Mouse (Mus musculus): ENCODE results near the gene Yipf2.

Gene Yipf2

DNA sequence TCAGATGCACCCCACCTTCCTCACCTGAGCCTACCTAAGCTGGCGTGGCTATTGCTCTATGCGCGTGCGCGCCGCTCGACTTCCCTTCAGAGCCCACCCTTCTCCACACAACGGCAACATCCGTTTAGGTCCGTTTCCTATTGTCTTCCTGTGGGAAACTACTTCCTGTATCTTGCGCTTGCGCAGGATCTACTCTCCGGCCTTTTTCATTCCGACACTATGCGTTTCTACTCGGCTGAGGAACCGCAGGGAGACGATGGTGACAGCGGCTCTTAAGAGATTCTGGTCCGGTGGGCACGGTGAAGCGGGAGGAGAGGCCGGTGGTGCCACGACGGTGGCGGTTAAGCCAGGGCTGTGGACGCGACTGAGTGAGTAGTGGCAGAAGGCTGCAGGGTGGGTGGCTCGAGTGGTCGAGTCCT lies at the start of gene Yipf2, which contains the start of gene Timm29:
Gene Yipf2, minus strand, starts transcription at position 126 of the 419 bp plus-strand sequence.
Gene Timm29, plus strand, starts transcription at position 20 of the 419 bp plus-strand sequence.
- CTCF ChIA-PET, result interaction anchor here (1.5 kb wide), 1 partner anchor 46 kb away, joined by 3 read pairs; the partner anchor contains the start of gene Carm1

DNA sequence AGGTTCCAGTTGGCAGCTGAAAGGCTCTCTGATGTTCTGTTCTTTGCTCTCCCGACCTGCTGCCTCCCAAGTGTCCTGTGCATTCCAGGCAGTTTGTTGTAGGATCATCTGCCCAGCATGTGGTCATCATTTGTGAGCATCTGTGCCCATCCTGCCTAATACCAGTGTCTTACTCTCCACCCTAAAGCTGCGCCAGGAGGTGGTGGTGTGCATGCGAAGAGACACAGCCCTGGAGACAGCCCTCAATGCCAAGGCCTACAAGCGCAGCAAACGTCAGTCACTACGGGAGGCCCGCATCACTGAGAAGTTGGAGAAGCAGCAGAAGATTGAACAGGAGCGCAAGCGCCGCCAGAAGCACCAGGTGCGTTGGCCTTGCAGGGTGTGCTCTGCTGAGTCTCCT lies 46.4 kb upstream of the Yipf2 start:
- CTCF ChIA-PET, result no interaction called here

DNA sequence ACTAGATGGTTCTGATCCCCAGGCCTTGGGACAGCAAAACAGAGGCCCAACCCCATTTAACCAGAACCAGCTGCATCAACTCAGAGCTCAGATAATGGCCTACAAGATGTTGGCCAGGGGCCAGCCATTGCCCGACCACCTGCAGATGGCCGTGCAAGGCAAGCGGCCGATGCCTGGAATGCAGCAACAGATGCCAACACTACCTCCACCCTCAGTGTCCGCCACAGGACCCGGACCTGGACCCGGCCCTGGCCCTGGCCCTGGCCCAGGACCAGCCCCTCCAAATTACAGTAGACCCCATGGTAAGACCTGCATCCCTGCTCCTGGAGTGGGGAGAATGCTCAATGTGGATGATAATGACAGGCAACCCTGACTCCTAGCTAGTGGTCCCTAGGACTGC lies 43.0 kb upstream of the Yipf2 start:
- CTCF ChIA-PET, result no interaction called here

DNA sequence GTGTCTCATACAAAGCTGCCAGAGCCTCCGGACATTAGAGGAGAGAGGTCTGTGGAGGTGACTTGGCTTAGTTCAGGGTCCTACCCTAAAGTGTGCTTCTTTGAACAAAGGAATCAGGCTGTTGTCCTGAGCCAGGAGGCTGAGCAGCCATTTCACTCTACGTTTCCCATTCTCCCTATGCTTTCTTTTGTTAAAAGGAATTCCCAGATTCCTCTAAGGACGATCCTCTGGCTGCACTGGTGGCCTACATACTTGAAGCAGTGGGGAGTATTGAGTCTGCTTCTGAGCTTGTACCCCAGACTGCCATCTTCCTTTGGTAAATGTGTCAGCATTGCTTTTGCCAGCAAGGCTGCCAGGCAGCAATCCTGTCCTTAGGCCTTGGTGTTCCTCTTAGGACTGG lies 40.5 kb upstream of the Yipf2 start:
- CTCF ChIA-PET, result no interaction called here

DNA sequence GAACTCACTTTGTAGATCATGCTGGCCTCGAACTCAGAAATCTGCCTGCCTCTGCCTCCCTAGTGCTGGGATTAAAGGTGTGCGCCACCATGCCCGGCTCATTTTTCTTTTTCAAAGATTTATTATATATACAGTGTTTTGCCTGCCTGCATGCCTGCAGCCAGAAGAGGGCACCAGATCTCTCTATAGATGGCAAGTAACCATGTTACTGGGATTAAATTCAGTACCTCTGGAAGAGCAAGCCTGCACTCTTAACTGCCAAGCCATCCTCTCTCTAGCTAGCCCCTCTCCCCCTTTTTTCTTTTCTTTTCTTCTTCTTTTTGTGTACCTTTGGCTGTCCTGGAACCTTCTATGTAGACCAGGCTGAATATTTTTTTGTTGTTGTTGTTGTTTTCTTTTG lies 38.0 kb upstream of the Yipf2 start:
- CTCF ChIA-PET, result no interaction called here

DNA sequence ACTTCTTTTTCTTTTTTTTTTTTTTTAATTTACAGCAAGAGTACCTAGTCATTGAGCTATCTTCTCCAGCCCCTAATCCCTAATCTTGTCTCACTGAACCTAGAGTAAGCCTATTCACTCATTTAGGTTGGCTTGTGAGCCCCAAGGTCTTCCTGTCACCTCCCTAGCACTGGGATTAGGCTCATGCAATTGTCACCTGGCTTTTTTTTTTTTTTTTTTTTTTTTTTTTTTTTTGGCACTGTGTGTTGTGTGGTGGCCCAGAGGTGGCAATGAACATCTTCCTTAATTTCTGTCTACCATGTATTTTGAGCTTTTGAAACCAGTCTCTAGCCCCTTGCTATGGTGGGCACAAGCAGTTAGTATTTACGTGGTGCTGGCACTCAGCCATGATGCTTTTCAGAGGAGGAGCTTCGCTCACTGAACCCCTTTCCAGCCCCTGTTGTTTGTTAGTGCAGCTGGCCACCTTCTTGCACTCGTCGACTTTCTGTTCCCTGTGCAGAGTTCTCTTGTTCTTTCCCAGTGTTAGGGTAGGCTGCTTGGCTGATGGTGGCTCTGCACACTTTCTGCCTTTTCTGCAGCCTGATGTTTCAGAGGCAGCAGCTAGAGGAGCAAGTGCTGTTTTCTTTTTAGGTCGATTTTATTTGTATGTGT lies 34.6 kb upstream of the Yipf2 start:
- CTCF ChIA-PET, result interaction anchor here (0.6 to 1.6 kb wide), 5 partner anchors 11 to 106 kb away, joined by 3 to 9 read pairs (median 3); no protein-coding TSS in a partner anchor

DNA sequence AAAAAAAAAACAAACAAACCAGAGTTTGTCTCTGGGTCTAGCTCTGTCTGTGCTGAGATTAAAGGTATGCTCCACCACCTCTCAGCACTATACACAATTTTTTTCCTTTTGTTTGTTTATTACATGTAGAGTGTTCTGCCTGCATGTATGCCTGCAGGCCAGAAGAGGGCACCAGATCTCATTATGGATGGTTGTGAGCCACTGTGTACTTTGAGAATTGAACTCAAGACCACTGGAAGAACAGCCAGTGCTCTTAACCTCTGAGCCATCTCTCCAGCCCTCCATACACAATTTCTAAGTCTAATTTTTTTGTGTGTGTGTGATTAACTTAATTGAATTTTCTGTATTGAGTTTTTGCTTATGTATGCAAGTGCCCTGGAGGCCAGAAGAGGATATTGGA lies 33.9 kb upstream of the Yipf2 start:
- CTCF ChIA-PET, result interaction anchor here (1.6 kb wide), 1 partner anchor 25 kb away, joined by 4 read pairs; no protein-coding TSS in a partner anchor

DNA sequence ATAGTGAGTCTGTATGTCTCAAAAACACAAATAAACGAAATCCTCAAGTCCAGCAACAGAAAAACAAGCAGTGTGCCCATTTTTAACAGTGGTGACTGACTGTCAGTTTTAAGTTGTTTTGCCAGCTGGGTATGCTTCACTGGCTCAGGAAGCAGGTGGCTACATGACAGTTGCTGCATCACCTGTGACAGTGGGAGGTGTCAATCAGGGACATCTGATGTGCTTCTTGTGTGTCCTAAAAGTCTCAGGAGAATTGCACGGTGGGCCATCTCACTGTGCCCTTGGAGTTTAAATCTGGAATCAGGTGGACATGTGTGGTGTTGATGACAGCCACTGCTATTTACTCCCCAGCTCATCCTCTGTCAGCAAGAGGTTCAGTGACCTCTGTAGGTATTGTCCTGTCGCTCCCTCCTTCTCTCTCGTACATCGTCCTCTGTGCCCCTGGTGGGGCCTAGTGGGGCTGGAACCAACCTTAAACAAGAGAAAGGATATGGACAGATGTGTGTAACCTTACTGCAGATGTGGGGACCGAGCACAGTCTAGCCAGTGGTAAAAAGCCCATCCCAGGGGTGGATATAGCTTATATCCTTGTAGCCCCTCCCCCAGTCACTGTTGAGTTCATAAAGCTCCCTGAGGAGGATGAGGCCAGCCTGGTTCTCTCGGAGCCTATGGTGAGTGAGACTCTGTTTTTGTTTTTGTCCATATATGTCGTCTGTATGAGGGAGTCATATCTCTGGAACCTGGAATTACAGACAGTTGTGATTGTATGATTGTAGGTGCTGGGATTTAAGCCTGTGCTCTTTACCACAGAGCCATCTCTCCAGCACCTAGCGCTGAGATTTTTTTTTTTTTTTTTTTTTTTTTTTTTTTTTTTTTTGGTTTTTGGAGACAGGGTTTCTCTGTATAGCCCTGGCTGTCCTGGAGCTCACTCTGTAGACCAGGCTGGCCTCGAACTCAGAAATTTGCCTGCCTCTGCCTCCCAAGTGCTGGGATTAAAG lies 33.0 kb upstream of the Yipf2 start:
- CTCF ChIA-PET, result interaction anchor here (0.5 kb wide), 1 partner anchor 23 kb away, joined by 4 read pairs; no protein-coding TSS in a partner anchor

DNA sequence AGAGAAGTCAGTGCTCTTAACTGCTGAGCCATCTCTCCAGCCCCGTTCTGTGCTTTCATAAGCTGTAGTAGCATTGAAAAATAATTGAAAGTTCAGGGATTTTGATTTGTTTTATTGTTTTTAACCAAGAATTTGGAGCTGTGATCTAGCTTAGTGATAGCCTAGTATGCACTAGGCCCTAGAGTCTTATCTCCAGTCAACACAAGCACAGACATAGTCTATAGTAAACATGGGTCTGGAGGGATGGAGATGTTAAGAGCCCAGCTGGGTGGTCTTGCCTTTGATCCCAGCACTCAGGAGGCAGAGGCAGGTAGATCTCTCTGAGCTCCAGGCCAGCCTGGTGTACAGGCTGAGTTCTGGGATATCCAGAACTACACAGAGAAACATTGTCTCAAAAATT lies 30.0 kb upstream of the Yipf2 start:
- CTCF ChIA-PET, result no interaction called here

DNA sequence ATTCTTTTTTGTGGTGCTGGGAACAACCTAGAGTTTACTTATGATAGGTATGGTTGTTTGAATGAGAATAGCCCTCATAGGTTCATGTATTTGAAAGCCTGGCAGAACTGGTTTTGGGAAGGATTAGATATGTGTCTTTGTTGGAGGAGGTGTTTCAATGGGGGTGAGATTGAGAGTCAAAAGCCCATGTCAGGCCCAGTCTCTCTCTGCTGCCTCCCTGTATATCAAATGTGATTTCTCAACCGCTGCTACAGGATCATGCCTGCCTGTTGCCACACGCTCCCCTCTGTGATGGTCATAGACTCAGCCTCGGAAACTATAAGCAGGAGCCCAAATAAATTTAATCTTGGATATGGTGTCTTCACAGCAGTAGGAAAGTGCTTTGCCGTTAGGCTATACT lies 27.6 kb upstream of the Yipf2 start:
- CTCF ChIA-PET, result no interaction called here

DNA sequence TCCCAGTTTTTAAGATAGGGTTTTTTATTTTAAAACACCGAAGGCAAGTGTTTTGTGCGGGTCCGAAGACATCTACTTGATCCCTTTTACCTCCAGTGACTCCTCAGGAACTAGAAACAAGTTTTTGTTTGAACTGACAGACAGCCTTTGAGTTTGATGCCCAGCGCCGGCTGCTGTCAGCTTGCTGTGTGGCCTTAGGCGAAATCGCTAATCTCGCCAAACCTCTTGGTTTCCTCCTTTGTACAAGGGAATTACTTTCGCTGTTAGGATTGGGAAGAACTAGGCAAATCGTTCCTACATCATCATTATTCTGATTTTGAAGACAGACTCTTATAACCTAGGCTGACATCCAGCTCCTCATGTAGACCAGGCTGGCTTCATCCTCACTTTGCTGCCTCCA lies 24.4 kb upstream of the Yipf2 start:
- CTCF ChIA-PET, result interaction anchor here (1.0 kb wide), 1 partner anchor 10 kb away, joined by 3 read pairs; no protein-coding TSS in a partner anchor

DNA sequence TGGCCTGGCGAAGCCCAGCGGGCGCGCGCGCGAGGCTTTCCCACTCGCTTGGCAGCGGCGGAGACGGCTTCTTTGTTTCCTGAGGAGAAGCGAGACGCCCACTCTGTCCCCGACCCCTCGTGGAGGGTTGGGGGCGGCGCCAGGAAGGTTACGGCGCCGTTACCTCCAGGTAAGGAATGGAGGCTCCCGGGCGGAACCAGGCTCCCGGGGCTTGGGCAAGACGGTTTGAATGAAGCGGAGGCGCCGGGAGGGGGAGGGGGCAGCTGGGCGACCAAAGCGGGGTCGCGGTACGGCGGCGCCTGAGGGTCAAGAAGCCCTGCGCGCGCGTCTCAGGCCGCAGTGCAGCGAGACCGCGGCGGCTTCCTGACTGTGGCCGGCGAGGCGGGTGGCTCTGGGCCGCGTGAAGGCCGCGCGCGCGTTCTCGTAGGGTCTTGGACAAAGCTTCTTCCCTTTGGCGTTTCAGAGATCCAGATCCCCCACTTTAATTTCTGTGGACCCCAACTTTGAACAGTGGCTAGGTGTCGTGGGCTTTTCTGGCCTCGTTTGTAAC lies 23.7 kb upstream of the Yipf2 start:
- CTCF ChIA-PET, result interaction anchor here (0.6 to 1.0 kb wide), 2 partner anchors 11 to 249 kb away, joined by 3 read pairs; no protein-coding TSS in a partner anchor

DNA sequence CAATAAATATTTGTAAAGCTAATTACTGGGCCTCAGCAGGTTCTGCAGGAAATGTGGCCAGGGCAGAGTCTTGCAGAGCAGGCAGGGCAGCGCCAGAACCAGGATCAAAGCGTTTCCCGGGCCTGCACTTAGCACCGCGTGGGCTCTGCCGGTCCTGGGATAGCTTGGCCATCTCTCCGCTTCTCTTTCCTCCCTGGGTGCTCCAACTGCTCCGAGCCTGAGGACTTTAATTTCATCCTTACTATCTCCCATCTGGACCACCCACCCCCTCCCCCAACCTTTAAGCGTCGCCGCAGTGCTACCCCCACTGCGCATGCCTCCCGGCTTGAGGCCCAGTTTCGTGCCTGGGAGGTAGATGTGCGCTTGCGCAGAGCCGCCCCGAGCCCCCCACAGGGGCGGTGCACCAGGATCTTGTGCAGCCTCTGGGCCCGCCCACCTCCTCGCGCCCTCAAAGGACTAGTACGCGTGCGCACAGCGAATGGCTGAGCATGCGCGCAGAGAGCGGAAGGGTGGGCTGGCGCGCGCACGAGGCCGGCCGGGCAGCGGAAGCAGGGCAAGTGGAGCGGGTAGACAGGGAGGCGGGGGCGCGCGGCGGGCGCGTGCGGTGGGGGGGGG lies 23.1 kb upstream of the Yipf2 start, which contains the start of gene Smarca4:
Gene Smarca4, plus strand, starts transcription at position 553 of the 615 bp plus-strand sequence.
- CTCF ChIA-PET, result interaction anchor here (0.6 to 1.0 kb wide), 2 partner anchors 12 to 249 kb away, joined by 3 read pairs; no protein-coding TSS in a partner anchor

DNA sequence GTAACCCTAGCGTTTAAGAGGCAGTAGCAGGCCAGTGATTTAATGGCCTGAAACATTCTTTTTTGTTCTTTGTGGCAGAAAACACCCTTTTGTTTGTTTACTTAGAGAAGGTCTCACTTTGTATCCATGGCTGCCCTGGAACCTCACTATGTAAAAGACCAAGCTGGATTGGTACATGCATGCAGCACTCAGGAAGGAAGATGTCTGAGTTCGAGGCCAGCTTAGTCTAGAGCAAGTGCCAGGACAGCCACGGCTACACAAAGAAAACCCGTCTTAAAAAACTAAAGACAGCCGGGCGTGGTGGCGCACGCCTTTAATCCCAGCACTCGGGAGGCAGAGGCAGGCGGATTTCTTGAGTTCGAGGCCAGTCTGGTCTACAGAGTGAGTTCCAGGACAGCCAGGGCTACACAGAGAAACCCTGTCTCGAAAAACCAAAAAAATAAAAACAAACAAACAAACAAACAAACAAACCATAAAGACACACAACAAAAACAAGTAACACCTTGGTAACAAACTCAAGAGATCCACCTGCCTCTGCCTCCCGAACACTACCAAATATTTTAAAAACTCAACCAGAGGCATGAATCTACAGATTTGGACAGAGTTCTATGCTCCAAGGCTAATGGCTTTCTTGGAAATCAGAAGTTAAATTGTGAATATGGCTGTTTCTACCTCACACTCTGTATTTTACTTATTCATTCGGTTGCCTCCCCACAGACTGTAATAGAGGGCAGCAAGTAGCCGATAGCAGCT lies 22.4 kb upstream of the Yipf2 start:
- CTCF ChIA-PET, result no interaction called here

DNA sequence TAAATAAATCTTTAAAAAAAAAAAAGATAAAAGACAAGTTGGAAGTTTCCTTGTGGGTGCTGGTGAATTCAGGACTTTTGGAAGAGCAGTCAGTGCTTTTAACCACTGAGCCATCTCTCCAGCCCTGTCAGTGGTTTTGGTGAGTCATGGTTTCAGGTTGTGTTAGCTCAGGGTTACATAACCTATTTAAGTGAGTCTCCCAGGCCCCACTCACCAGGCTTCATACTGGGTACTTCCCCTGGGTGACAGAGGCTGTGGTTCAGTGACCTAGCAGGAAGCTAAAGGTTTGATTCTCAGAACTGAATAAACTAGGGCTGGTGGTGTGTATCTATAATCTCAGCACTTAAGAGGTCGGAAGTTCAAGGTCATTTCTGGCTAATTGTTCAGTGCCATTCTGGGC lies 17.2 kb upstream of the Yipf2 start:
- CTCF ChIA-PET, result interaction anchor here (0.6 to 0.7 kb wide), 2 partner anchors 425 to 523 kb away, joined by 3 read pairs; no protein-coding TSS in a partner anchor

DNA sequence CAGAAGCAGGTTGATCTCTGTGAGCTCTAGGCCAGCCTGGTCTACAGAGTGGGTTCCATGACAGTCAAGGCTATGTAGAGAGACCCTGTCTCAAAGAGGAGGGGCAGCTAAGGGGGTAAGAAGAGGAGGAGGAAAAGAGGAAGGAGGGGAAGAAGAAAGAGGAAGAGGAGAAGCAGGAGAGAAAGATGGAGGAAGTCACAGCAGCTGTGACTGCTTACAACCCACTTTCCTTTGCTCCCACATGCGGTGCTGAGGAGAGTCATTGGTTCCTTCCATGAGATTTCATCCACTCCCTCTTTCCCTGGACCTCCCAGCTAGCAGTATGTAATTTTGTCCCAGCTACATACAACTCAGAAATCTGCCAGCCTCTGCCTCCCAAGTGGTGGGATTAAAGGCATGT lies 14.0 kb upstream of the Yipf2 start:
- CTCF ChIA-PET, result no interaction called here

DNA sequence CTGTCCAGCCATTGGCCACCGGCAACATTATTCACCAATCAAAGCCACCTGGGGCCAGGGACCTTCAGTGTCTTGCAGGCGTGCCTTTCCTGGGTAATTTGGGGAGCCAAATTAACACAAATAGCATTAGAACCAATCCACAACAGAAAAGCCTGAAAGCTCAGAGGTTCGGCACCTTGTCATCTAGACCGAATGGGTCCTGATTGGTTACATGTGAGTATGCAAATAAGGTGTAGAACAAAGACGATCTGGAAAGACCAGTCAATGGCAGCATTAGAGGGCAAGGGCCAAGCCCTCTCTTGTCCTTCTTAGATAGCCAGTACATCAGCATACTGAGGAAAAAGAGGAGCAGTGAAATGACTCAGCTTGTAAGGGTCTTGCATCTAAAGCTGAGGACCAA lies 13.2 kb upstream of the Yipf2 start:
- CTCF ChIA-PET, result no interaction called here

DNA sequence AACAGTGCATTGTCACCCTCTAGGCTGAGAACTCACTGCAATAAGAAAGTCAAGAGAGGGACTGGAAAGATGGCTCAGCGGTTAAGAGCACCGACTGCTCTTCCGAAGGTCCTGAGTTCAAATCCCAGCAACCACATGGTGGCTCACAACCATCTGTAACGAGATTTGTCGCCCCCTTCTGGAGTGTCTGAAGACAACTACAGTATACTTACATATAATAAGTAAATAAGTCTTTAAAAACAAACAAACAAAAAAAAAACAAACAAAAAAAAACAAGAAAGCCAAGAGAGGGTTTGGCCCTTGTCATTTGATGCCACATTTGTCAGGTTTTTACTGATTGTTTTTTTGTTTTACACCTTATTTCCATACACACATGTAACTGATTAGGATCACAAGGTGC lies 11.5 kb upstream of the Yipf2 start:
- CTCF ChIA-PET, result no interaction called here

DNA sequence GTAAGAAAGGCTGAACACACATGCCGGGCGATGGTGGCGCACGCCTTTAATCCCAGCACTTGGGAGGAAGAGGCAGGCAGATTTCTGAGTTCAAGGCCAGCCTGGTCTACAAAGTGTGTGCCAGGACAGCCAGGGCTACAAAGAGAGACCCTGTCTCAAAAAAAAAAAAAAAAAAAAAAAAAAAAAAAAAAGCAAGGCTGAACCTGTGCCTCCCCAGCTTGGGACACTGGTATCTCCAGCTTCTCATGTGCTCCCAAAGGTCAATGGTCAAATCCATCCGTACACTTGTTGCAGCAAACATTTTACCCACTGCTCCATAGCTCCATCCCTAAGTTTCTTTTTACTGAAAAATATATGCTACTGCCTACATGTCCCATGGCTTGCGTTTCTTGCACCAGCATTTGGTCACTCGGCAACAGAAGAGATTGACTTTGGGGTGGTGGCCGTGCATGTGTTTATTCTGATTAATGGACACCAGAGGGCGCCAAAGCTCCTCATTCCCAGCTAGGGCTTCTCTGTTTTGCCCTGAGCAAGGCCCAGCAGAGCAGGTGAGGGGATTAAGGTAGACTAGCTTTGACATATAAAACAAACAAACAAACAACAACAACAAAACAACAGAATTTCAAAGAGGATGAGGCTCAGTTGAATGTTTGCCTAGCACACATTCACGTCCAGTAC lies 9.2 kb upstream of the Yipf2 start:
- CTCF ChIA-PET, result interaction anchor here (0.7 to 1.1 kb wide), 3 partner anchors 26 to 225 kb away, joined by 3 to 7 read pairs (median 4); no protein-coding TSS in a partner anchor

DNA sequence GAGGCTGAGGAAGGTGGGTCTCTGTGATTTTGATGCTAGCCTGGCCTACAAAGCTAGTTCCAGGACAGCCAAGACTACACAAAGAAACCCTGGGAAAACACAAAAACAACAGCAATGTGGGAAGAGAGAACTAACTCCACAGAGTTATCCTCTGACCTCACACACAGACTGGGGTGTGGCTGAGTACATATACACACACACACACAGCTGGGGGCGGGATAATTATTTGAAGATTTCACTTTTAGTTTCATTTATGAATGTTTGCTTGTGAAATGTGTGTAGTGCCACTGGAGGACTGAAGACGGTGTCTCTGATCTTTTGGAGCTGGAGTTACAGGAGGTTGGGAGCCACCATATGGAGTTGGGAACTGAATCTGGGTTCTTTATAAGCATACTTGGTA lies 8.4 kb upstream of the Yipf2 start:
- CTCF ChIA-PET, result interaction anchor here (0.7 kb wide), 1 partner anchor 40 kb away, joined by 3 read pairs; no protein-coding TSS in a partner anchor
